Mouse (Mus musculus): Measurements from ENCODE around the gene Gm45808. TPM values are rescaled to one million over a fixed set of nuclear protein-coding genes. Genes with fewer than 3 reads are reported as not detected.

Gene Gm45808
- polyA plus RNA-seq, 1 experiment from 2014 or later, result not detected

DNA sequence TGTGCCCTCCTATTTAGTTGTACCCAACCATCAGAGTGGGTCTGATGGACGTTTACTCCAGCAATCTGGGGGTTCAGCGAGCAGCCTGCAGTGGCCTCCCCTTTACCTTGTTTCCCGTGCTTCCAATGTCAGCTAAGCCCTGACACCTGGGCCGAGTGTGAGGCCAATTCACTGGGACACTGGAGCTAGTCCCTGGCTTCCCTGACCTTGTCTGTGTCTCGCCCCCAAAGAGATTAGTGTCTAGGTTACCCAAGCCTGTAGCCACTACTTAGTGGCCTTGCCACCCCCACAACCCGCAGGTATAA lies 66.0 kb downstream of the Gm45808 start, which contains the start of gene Lhb:
Gene Lhb (plus strand): TSS at position 206 of the 305 bp plus-strand sequence.
- peak within 1 kb of the TSS; percentile 22; the same call in 1 of the 2 replicates for H3K4me3 ChIP-seq
- peaks cover 67% of the 10 kb centered on the region for H3K27me3 ChIP-seq (ENCODE audit: insufficient read depth, poor library complexity, severe bottlenecking)
- no peak within 1 kb of the TSS for H3K27ac ChIP-seq
- peaks cover 24% of the 10 kb centered on the region for H3K4me1 ChIP-seq (replicated peaks)
- 59% methylated on average over 6 of the region's 6 CpGs for WGBS
- H3K9me3 ChIP-seq, result no peaks in the 10 kb centered on the region
- peaks cover 52% of the 10 kb centered on the region for H3K36me3 ChIP-seq
- no peak for DNase-seq (ENCODE audit: low spot score)

DNA sequence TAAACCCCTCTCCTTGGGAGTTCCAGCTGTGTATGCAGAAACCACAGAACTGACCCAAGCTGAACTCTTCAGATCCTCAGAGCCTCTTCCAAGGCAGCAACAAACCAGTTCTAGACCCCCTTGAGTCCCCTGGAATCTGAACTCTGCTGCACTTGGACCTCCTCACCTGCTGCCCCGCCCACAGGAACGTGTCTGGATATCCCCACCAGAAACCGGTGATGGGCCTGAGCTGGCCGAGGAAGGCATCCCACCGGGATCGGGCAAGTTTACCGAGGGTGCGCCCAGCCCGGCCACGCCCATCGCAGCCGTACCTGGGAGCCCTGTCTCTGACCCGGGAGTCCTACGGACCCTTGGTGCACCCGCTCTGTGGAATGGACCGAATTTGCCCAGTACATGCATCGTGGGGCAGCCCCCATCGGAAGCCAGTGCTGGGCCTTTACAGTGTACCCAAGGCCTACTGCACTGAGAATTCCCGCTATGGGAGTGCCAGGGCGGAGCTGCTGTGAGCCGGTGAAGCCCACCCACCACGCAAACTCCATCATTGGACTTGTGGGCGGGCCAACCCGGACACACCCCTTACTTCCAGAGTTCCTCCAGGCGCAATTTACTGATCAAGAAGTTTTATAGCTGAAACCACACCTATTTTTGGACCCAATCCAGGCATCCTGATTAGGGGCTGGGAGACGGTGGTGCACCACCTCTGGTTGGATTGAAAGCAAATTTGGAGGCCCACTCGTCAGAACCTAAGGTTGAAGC lies 66.6 kb downstream of the Gm45808 start:
- peak overlapping the region; percentile 22; the same call in 1 of the 2 replicates for H3K4me3 ChIP-seq
- H3K27me3 ChIP-seq (ENCODE audit: insufficient read depth, poor library complexity, severe bottlenecking), result peaks cover 73% of the 10 kb centered on the region
- DNase-seq (ENCODE audit: low spot score), result no peak
- WGBS, result 15% methylated on average over 27 of the region's 27 CpGs
- H3K9me3 ChIP-seq, result no peaks in the 10 kb centered on the region
- H3K4me1 ChIP-seq (replicated peaks), result peaks cover 28% of the 10 kb centered on the region
- peaks cover 47% of the 10 kb centered on the region for H3K36me3 ChIP-seq
- no peak overlapping the region for H3K27ac ChIP-seq

DNA sequence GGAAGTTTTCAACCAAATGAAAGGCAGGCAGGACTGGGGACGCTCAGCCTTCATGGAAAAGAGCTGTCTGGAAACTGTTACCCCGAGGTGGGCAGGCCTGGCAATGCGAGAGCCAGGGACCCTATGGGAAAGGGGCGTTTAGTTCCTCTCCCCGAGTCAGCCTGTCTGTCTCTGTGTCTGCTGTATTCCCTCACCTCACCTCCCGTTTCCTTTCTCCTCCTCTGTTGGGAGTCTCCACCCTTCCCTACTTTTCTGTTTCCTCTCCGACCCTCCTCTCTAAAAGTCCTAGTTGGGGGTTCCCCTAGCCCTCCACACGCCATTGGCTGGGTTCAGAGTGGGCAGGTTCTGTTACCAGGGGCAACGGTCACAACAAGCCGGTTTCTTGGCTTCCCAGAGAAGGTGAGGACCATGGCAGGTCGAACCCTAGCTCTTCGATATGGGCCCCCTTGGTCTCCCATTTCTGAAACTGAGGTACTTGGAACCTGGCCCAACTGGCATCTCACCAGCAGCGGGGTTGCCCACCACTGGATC lies 68.6 kb downstream of the Gm45808 start:
- H3K27ac ChIP-seq, result no peak overlapping the region
- 8% methylated on average over 13 of the region's 13 CpGs for WGBS
- peaks cover 26% of the 10 kb centered on the region for H3K36me3 ChIP-seq
- no peak for DNase-seq (ENCODE audit: low spot score)
- H3K9me3 ChIP-seq, result no peaks in the 10 kb centered on the region
- H3K27me3 ChIP-seq (ENCODE audit: insufficient read depth, poor library complexity, severe bottlenecking), result peaks cover 93% of the 10 kb centered on the region
- peaks cover 42% of the 10 kb centered on the region for H3K4me1 ChIP-seq (replicated peaks)
- peak overlapping the region; percentile 11; the same call in 1 of the 2 replicates for H3K4me3 ChIP-seq

Other genes starting within 250 kb of the Gm45808 start
- gene Cd37, start 247.7 kb downstream of the Gm45808 start, polyA plus RNA-seq (2016; fragmentation: Nextera tagmentation; extraction: Ambion mirVana), result 1.0 and 1.1 TPM in 2 replicates
- gene Slc6a16, start 245.7 kb downstream of the Gm45808 start, polyA plus RNA-seq (2016; fragmentation: Nextera tagmentation; extraction: Ambion mirVana), result 0.26 TPM in 1 of 2 replicates, not detected in the other
- not detected in 2 replicates for gene Slc6a21, start 209.3 kb downstream of the Gm45808 start, polyA plus RNA-seq (2016; fragmentation: Nextera tagmentation; extraction: Ambion mirVana)
- gene Trpm4, start 153.0 kb downstream of the Gm45808 start, polyA plus RNA-seq (2016; fragmentation: Nextera tagmentation; extraction: Ambion mirVana), result 10.5 and 12.5 TPM in 2 replicates
- 0.36 and 0.42 TPM in 2 replicates for gene Hrc, start 151.5 kb downstream of the Gm45808 start, polyA plus RNA-seq (2016; fragmentation: Nextera tagmentation; extraction: Ambion mirVana)
- 8.4 and 12.9 TPM in 2 replicates for gene Ppfia3, start 119.8 kb downstream of the Gm45808 start, polyA plus RNA-seq (2016; fragmentation: Nextera tagmentation; extraction: Ambion mirVana)
- 0.89 and 1.5 TPM in 2 replicates for gene Lin7b, start 116.2 kb downstream of the Gm45808 start, polyA plus RNA-seq (2016; fragmentation: Nextera tagmentation; extraction: Ambion mirVana)
- 223 and 271 TPM in 2 replicates for gene Snrnp70, start 91.1 kb downstream of the Gm45808 start, polyA plus RNA-seq (2016; fragmentation: Nextera tagmentation; extraction: Ambion mirVana)
- gene Kcna7, start 81.2 kb downstream of the Gm45808 start, polyA plus RNA-seq (2016; fragmentation: Nextera tagmentation; extraction: Ambion mirVana), result 0.07 TPM in 1 of 2 replicates, not detected in the other
- gene Ntf5, start 73.1 kb downstream of the Gm45808 start, polyA plus RNA-seq (2016; fragmentation: Nextera tagmentation; extraction: Ambion mirVana), result 1.0 and 1.1 TPM in 2 replicates
- 0.60 and 1.5 TPM in 2 replicates for gene Lhb, start 66.0 kb downstream of the Gm45808 start, polyA plus RNA-seq (2016; fragmentation: Nextera tagmentation; extraction: Ambion mirVana)
- 43.2 and 45.7 TPM in 2 replicates for gene Gys1, start 52.0 kb downstream of the Gm45808 start, polyA plus RNA-seq (2016; fragmentation: Nextera tagmentation; extraction: Ambion mirVana)
- 192 and 212 TPM in 2 replicates for gene Ruvbl2, start 48.7 kb downstream of the Gm45808 start, polyA plus RNA-seq (2016; fragmentation: Nextera tagmentation; extraction: Ambion mirVana)
- 5,819 and 7,209 TPM in 2 replicates for gene Ftl1, start 26.9 kb downstream of the Gm45808 start, polyA plus RNA-seq (2016; fragmentation: Nextera tagmentation; extraction: Ambion mirVana)
- gene Bax, start 19.9 kb downstream of the Gm45808 start, polyA plus RNA-seq (2016; fragmentation: Nextera tagmentation; extraction: Ambion mirVana), result 264 and 295 TPM in 2 replicates
- 0.47 and 1.2 TPM in 2 replicates for gene Tulp2, start 4.9 kb downstream of the Gm45808 start, polyA plus RNA-seq (2016; fragmentation: Nextera tagmentation; extraction: Ambion mirVana)
- 4.8 and 6.7 TPM in 2 replicates for gene Dhdh, start 2.0 kb upstream of the Gm45808 start, polyA plus RNA-seq (2016; fragmentation: Nextera tagmentation; extraction: Ambion mirVana)
- 110 and 115 TPM in 2 replicates for gene Nucb1, start 23.6 kb upstream of the Gm45808 start, polyA plus RNA-seq (2016; fragmentation: Nextera tagmentation; extraction: Ambion mirVana)
- 18.6 and 20.2 TPM in 2 replicates for gene Ppp1r15a, start 39.5 kb upstream of the Gm45808 start, polyA plus RNA-seq (2016; fragmentation: Nextera tagmentation; extraction: Ambion mirVana)
- 4.1 and 4.5 TPM in 2 replicates for gene Plekha4, start 39.5 kb upstream of the Gm45808 start, polyA plus RNA-seq (2016; fragmentation: Nextera tagmentation; extraction: Ambion mirVana)
- gene Hsd17b14, start 68.1 kb upstream of the Gm45808 start, polyA plus RNA-seq (2016; fragmentation: Nextera tagmentation; extraction: Ambion mirVana), result 1.1 and 1.5 TPM in 2 replicates
- gene Bcat2, start 83.3 kb upstream of the Gm45808 start, polyA plus RNA-seq (2016; fragmentation: Nextera tagmentation; extraction: Ambion mirVana), result 37.1 and 46.2 TPM in 2 replicates
- gene Fgf21, start 128.7 kb upstream of the Gm45808 start, polyA plus RNA-seq (2016; fragmentation: Nextera tagmentation; extraction: Ambion mirVana), result not detected in 2 replicates
- gene Fut1, start 130.5 kb upstream of the Gm45808 start, polyA plus RNA-seq (2016; fragmentation: Nextera tagmentation; extraction: Ambion mirVana), result 0.20 TPM in 1 of 2 replicates, not detected in the other
- gene Izumo1, start 135.0 kb upstream of the Gm45808 start, polyA plus RNA-seq (2016; fragmentation: Nextera tagmentation; extraction: Ambion mirVana), result 0.19 TPM in 1 of 2 replicates, not detected in the other
- 6.4 and 9.3 TPM in 2 replicates for gene Rasip1, start 140.7 kb upstream of the Gm45808 start, polyA plus RNA-seq (2016; fragmentation: Nextera tagmentation; extraction: Ambion mirVana)
- gene Mamstr, start 153.2 kb upstream of the Gm45808 start, polyA plus RNA-seq (2016; fragmentation: Nextera tagmentation; extraction: Ambion mirVana), result 2.6 and 2.9 TPM in 2 replicates
- gene Fut2, start 179.6 kb upstream of the Gm45808 start, polyA plus RNA-seq (2016; fragmentation: Nextera tagmentation; extraction: Ambion mirVana), result 0.12 and 0.21 TPM in 2 replicates
- 0.39 and 0.98 TPM in 2 replicates for gene Ntn5, start 197.2 kb upstream of the Gm45808 start, polyA plus RNA-seq (2016; fragmentation: Nextera tagmentation; extraction: Ambion mirVana)
- gene Sec1, start 207.6 kb upstream of the Gm45808 start, polyA plus RNA-seq (2016; fragmentation: Nextera tagmentation; extraction: Ambion mirVana), result 0.62 and 0.77 TPM in 2 replicates
- gene Car11, start 213.0 kb upstream of the Gm45808 start, polyA plus RNA-seq (2016; fragmentation: Nextera tagmentation; extraction: Ambion mirVana), result 8.3 and 13.0 TPM in 2 replicates
- gene Dbp, start 218.3 kb upstream of the Gm45808 start, polyA plus RNA-seq (2016; fragmentation: Nextera tagmentation; extraction: Ambion mirVana), result 3.0 and 3.4 TPM in 2 replicates
- 1,010 and 1,126 TPM in 2 replicates for gene Rpl18, start 228.6 kb upstream of the Gm45808 start, polyA plus RNA-seq (2016; fragmentation: Nextera tagmentation; extraction: Ambion mirVana)
- 33.6 and 35.5 TPM in 2 replicates for gene Sphk2, start 231.2 kb upstream of the Gm45808 start, polyA plus RNA-seq (2016; fragmentation: Nextera tagmentation; extraction: Ambion mirVana)
- 1.6 and 1.8 TPM in 2 replicates for gene Fam83e, start 234.4 kb upstream of the Gm45808 start, polyA plus RNA-seq (2016; fragmentation: Nextera tagmentation; extraction: Ambion mirVana)
- not detected in 2 replicates for gene Spaca4, start 239.0 kb upstream of the Gm45808 start, polyA plus RNA-seq (2016; fragmentation: Nextera tagmentation; extraction: Ambion mirVana)

Data from hindbrain, embryonic 10.5 days (tissue).